Mouse (Mus musculus) lung, postnatal 10 days (tissue): ENCODE measurements around the gene Ccdc59.

Source experiments
- DNase-seq: peaks from one replicate; pipeline ENCODE4 v3.0.0; 2021

Gene Ccdc59

DNA sequence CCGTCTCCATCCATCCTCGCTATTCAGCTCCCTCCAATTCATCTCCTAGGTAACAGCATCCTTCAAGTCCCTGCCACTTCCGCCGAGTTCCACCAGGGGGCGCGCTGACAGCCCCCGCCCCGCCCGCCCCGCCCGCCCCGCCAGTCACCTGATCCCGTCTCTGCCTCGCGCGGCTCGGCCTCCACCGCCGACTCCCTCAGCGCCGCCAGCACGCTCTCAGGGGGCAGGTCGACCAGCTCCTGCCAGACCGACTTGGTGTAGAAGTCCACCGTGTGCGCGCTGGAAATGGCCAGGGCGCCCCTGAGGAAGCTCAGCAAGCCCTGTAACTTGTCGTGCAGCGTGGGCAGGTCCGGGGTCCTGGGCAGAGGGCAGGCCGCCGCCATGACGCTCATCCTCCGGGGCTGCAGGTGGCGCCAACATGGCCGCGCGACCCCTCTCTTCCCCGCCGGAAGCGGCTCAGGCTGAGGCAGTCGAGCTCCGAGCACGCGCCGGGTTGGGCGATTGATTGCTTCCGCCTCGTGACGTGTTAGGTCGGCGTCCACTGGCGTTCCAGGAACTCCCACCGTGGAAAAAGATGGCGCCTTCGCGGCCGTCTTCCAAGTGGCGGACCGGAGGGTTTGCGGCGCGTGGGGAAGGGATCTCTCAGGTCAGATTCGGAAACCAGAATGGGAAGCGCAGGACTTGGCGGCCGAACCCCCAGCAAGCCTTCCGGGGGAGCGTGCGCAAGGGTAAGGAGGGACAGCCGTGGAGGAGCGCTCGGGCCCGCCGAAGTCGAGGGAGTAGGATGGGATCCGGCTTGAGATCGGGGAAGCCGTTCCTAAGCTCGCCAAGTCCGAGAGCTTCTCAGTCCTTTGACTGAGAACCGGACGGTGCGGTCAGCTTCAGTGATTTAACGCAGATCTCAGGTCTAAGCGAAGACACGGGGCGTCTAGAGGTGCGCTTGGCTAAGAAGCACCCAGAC is at the start of gene Ccdc59, which contains the start of gene Mettl25:
TSS of gene Ccdc59 (plus strand) at position 140 of the 961 bp plus-strand sequence.
TSS of gene Mettl25 (minus strand) at position 453 of the 961 bp plus-strand sequence.
- peak; percentile 98 for DNase-seq

DNA sequence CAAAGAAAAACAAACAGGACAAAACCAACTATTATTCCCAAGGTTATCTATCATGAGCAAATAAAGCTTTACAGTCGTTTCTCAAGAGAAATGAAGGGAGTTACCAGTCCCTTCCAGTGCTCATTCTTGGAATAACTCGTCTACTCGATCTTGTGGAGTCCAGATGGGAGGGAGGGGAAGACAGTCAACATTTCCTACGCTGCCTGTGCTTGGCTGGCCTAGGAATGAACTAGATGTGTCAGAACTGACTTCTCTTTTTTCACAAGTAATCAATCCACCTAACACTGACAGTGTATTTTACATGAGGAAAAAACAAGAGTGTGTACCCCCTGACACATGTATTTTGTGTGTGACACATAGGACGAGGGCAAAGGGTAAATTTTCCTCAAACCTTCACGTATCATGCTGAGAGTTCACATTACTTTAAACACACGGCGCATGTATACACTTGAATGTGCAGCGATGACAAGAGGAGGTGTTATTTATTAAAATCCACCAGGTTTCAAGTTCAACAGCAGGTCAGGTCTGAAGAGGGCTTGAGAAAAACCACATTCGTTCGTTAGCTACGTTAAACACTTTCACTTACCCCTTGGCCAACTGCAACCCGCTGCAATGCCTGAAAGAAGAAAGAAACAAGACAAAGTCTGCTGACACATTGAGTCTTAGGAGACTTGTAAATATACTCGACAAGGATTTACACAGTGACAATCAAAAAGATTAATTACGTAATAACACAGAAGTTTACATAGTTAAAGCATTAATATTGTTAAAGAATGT is 46.9 kb upstream of the Ccdc59 start:
- peak; percentile 34 for DNase-seq

DNA sequence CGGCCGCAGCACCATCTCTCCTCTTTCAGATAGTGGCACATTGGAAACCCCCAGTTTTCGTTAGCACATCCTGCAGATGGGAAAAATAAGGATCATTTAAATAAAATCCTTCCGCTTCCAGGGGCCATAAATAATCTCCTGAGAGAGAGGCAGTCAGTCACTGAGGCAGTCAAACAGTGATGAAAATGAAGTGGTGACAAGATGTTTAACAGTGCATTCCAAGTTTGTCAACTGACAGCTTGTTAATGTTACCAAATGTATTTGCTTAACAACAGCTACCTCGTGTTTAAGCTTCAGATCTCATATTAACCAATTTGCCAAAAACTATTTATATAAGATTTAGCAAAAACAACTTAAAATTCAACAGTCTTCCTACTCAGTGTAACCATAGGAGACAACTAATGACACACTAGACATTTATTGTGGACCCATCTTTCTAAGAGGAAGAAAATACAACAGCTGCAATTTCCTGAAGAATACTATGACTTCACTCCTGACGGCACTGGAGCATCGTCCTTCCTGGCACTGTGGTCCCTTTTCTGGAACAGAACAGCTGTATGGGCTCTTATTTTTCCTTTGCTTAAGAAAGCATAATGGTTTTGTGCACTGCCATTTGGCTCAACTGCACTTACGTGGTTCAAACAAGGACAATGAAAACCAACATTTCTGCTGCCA is 43.5 kb upstream of the Ccdc59 start:
- DNase-seq, result peak; percentile 63

- no peak for DNase-seq
Observed at GRCm38 (mm10) chr10:105801147-105801546, 39.7 kb upstream of the Ccdc59 start.

GRCm38 (mm10) chr10:105802132-105802531 is 38.7 kb upstream of the Ccdc59 start:
- no peak for DNase-seq

DNA sequence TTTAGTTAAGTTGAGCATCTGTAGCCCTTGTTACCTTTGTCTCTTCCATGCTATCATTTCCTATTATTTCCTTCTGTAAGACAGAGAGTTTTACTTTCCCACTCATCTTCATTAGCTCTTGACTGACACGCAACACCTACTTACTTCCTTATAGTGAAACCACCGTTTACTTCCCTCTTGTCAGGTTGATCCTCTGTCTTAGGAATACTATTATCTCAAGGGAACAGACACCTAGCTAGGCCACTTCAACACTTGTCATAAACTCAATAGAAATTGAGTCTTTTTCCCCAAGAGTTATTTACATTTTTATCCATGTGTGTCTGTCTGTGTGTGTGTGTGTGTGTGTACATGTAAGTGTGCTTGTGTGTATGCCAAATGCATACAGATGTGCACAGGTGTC is 37.4 kb upstream of the Ccdc59 start:
- no peak for DNase-seq

- DNase-seq, result peak; percentile 17
Observed at GRCm38 (mm10) chr10:105806259-105807010, 34.4 kb upstream of the Ccdc59 start.

DNA sequence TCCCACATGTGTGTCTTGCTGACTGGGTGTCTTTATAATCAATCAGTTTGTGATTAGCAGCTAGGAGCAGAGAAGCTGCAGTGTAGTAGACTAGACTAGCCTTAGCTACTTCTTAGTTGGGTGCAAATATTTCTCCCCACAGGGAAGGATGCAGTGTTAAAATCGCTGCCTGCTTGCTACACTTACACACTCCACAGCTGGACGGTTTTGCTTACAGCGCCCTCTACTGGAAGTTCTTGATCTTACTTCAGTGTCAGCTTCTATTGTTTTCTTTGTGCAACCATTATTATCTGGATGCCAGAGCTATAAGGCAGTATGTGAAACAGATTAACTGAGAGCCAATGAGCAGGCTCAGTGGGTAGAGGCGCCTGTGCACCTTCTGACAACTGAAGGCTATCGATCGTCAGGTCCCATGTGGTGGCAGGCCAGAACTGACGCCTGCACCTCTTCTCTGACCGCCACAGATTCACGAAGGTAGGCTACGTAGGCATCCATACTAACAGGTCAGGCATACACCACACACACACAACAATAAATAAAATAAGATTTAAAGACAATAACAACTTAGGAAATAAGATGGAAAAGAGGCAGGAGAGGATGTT is 6.1 kb upstream of the Ccdc59 start:
- DNase-seq, result peak; percentile 49

GRCm38 (mm10) chr10:105842574-105842973 is 1.7 kb downstream of the Ccdc59 start:
- no peak for DNase-seq

- no peak for DNase-seq
Observed at GRCm38 (mm10) chr10:105850286-105850685, 9.4 kb downstream of the Ccdc59 start.

GRCm38 (mm10) chr10:105851136-105851535 is 10.3 kb downstream of the Ccdc59 start:
- no peak for DNase-seq

- no peak for DNase-seq
Observed at GRCm38 (mm10) chr10:105867312-105867711, 26.4 kb downstream of the Ccdc59 start.
